Mouse (Mus musculus): ENCODE results near the gene Mpeg1. TPM values are rescaled to one million over a fixed set of nuclear protein-coding genes. Genes with fewer than 3 reads are reported as not detected.

Mpeg1 gene
- polyA plus RNA-seq, 1 experiment, result 34.0 TPM

DNA sequence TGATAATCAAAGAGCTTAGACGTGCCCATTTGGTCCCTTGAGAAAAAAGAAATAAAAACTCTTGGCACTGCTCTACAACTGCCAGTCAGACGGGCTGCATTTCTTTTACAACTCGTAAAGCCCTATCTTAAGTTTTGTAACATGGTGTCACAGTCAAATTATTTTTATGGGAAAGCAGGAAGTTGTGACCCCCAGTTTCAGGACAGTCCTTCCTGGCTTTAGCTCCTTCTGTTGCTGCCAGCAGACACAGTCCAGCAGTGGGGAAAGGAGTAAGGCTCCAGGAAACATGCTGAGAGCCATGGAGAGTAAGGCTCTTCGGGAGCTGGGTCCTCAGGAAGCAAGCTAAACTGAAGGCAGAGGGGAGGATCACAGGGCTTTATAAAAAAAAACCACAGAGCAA lies 23.2 kb downstream of the Mpeg1 start:
- WGBS, result 62% methylated on average over 4 of the region's 4 CpGs
- Histone ChIP-seq H3K27me3 (ENCODE audit: control insufficient read depth, insufficient read depth, low read length) (no peaks in the 10 kb centered on the region), H3K36me3 (ENCODE audit: control insufficient read depth, insufficient read depth, low read length) (no peaks in the 10 kb centered on the region), H3K4me3 (ENCODE audit: control insufficient read depth, insufficient read depth, low read length) (no peak overlapping the region), H3K4me1 (replicated peaks; ENCODE audit: control insufficient read depth, insufficient read depth, low read length) (peaks cover 6% of the 10 kb centered on the region), H3K27ac (ENCODE audit: control insufficient read depth, insufficient read depth, low read length) (no peak overlapping the region)
- DNase-seq, result no peak
- TF ChIP-seq POLR2A (IDR thresholded peaks at IDR 0.05; ENCODE audit: control insufficient read depth, extremely low read depth, insufficient read depth, low read length, poor library complexity) (no peak), CTCF (IDR thresholded peaks at IDR 0.05; ENCODE audit: borderline replicate concordance, control insufficient read depth, extremely low read depth, insufficient read depth, low read length, poor library complexity) (no peak)

GRCm38 (mm10) chr19:12484210-12484609 lies 23.6 kb downstream of the Mpeg1 start:
- no peak overlapping the region for H3K27ac ChIP-seq (ENCODE audit: control insufficient read depth, insufficient read depth, low read length)
- H3K4me1 ChIP-seq (replicated peaks; ENCODE audit: control insufficient read depth, insufficient read depth, low read length), result peaks cover 5% of the 10 kb centered on the region
- H3K4me3 ChIP-seq (ENCODE audit: control insufficient read depth, insufficient read depth, low read length), result no peak overlapping the region
- no peaks in the 10 kb centered on the region for H3K36me3 ChIP-seq (ENCODE audit: control insufficient read depth, insufficient read depth, low read length)
- TF ChIP-seq CTCF (IDR thresholded peaks at IDR 0.05; ENCODE audit: borderline replicate concordance, control insufficient read depth, extremely low read depth, insufficient read depth, low read length, poor library complexity), result no peak
- TF ChIP-seq POLR2A (IDR thresholded peaks at IDR 0.05; ENCODE audit: control insufficient read depth, extremely low read depth, insufficient read depth, low read length, poor library complexity), result no peak
- no peak for DNase-seq
- H3K27me3 ChIP-seq (ENCODE audit: control insufficient read depth, insufficient read depth, low read length), result no peaks in the 10 kb centered on the region
- 93% methylated on average over 4 of the region's 4 CpGs for WGBS

- TF ChIP-seq POLR2A (IDR thresholded peaks at IDR 0.05; ENCODE audit: control insufficient read depth, extremely low read depth, insufficient read depth, low read length, poor library complexity) (no peak), CTCF (IDR thresholded peaks at IDR 0.05; ENCODE audit: borderline replicate concordance, control insufficient read depth, extremely low read depth, insufficient read depth, low read length, poor library complexity) (no peak)
- no peak for DNase-seq
- H3K36me3 ChIP-seq (ENCODE audit: control insufficient read depth, insufficient read depth, low read length), result no peaks in the 10 kb centered on the region
- H3K4me3 ChIP-seq (ENCODE audit: control insufficient read depth, insufficient read depth, low read length), result no peak overlapping the region
- no peak overlapping the region for H3K27ac ChIP-seq (ENCODE audit: control insufficient read depth, insufficient read depth, low read length)
- no peaks in the 10 kb centered on the region for H3K27me3 ChIP-seq (ENCODE audit: control insufficient read depth, insufficient read depth, low read length)
- peaks cover 4% of the 10 kb centered on the region for H3K4me1 ChIP-seq (replicated peaks; ENCODE audit: control insufficient read depth, insufficient read depth, low read length)
- 93% methylated on average over 13 of the region's 13 CpGs for WGBS
Measured at GRCm38 (mm10) chr19:12485223-12485622, 24.6 kb downstream of the Mpeg1 start.

DNA sequence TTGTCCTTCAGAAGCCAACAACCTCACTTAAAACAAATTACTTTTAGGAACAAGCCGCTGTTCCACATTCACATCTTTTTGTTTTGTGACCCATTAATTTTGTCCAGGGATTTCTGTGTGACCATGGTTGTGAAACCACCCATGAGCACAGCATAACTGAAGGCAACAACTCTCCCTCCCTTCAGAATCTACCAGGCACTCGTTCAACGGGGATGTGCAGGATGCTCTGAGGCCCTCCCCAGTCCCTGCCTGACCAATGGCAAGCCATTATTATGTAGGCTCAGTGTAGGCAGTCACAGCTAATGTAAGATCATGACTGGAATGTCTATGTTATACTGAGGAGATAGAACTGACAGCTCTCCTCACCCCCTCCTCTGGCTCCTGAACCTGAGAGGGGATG lies 25.1 kb downstream of the Mpeg1 start:
- Histone ChIP-seq H3K27me3 (ENCODE audit: control insufficient read depth, insufficient read depth, low read length) (no peaks in the 10 kb centered on the region), H3K36me3 (ENCODE audit: control insufficient read depth, insufficient read depth, low read length) (no peaks in the 10 kb centered on the region), H3K27ac (ENCODE audit: control insufficient read depth, insufficient read depth, low read length) (no peak overlapping the region), H3K4me1 (replicated peaks; ENCODE audit: control insufficient read depth, insufficient read depth, low read length) (peaks cover 4% of the 10 kb centered on the region), H3K4me3 (ENCODE audit: control insufficient read depth, insufficient read depth, low read length) (no peak overlapping the region)
- no peak for TF ChIP-seq POLR2A (IDR thresholded peaks at IDR 0.05; ENCODE audit: control insufficient read depth, extremely low read depth, insufficient read depth, low read length, poor library complexity)
- no peak for TF ChIP-seq CTCF (IDR thresholded peaks at IDR 0.05; ENCODE audit: borderline replicate concordance, control insufficient read depth, extremely low read depth, insufficient read depth, low read length, poor library complexity)
- WGBS, result 90% methylated on average over 3 of the region's 3 CpGs
- no peak for DNase-seq

DNA sequence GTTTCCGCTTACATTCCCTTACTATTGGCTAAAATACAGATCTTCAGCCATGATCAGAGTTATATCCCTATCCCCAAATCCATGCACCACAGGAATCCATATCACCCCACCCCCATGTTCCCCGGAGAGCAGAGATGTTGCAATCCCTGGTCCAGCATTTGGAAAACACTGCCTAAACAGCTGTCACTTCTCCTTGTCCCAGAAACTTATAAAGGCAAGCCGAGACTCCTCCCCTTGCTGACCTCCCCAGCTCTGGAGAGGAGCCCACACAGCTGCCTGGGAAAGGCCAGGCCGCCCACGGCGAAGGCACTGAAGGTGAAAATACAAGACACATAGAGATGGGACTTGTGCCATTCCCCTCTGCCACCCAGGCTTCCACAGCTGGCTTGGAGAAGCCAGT lies 26.3 kb downstream of the Mpeg1 start:
- DNase-seq, result no peak
- H3K27ac ChIP-seq (ENCODE audit: control insufficient read depth, insufficient read depth, low read length), result no peak overlapping the region
- TF ChIP-seq CTCF (IDR thresholded peaks at IDR 0.05; ENCODE audit: borderline replicate concordance, control insufficient read depth, extremely low read depth, insufficient read depth, low read length, poor library complexity) (no peak), POLR2A (IDR thresholded peaks at IDR 0.05; ENCODE audit: control insufficient read depth, extremely low read depth, insufficient read depth, low read length, poor library complexity) (no peak)
- H3K36me3 ChIP-seq (ENCODE audit: control insufficient read depth, insufficient read depth, low read length), result no peaks in the 10 kb centered on the region
- H3K4me1 ChIP-seq (replicated peaks; ENCODE audit: control insufficient read depth, insufficient read depth, low read length), result peaks cover 4% of the 10 kb centered on the region
- no peak overlapping the region for H3K4me3 ChIP-seq (ENCODE audit: control insufficient read depth, insufficient read depth, low read length)
- 87% methylated on average over 6 of the region's 6 CpGs for WGBS
- H3K27me3 ChIP-seq (ENCODE audit: control insufficient read depth, insufficient read depth, low read length), result no peaks in the 10 kb centered on the region

GRCm38 (mm10) chr19:12487511-12488204 lies 27.1 kb downstream of the Mpeg1 start:
- peaks cover 4% of the 10 kb centered on the region for H3K4me1 ChIP-seq (replicated peaks; ENCODE audit: control insufficient read depth, insufficient read depth, low read length)
- H3K4me3 ChIP-seq (ENCODE audit: control insufficient read depth, insufficient read depth, low read length), result no peak overlapping the region
- WGBS, result 93% methylated on average over 12 of the region's 12 CpGs
- no peaks in the 10 kb centered on the region for H3K27me3 ChIP-seq (ENCODE audit: control insufficient read depth, insufficient read depth, low read length)
- no peak for DNase-seq
- H3K36me3 ChIP-seq (ENCODE audit: control insufficient read depth, insufficient read depth, low read length), result no peaks in the 10 kb centered on the region
- no peak overlapping the region for H3K27ac ChIP-seq (ENCODE audit: control insufficient read depth, insufficient read depth, low read length)
- TF ChIP-seq CTCF (IDR thresholded peaks at IDR 0.05; ENCODE audit: borderline replicate concordance, control insufficient read depth, extremely low read depth, insufficient read depth, low read length, poor library complexity), result no peak
- no peak for TF ChIP-seq POLR2A (IDR thresholded peaks at IDR 0.05; ENCODE audit: control insufficient read depth, extremely low read depth, insufficient read depth, low read length, poor library complexity)
